In the genomic region with DNA sequence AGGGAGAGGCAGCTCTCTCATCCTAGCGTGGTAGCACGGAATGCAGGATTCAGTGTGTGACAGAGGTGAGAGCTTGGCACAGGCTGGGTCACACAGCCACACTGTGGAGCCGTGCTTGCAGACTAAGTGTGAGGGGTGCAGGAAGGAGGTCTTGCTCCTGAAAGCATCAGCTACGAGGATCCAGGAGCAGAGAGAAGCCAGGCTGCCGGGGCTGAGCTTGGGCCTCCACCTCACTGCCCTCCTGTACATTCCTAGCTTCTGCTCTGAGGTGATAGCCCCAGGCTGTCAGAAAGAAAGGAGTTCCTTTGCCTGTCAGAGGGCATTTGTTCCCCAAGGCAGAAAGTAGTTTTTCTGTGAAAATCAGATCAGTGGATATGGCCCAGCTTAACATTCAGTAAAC, we compare ENCODE assay signal across 20 mouse cellular contexts.
A peak's percentile ranks its signal among the peaks of the same experiment; 100 is the strongest.
DNase-seq lines count a peak whose midpoint lies in the region; ATAC-seq and TF ChIP-seq lines count a peak whose summit lies in the region.
"Had no signal": no experiment of that assay in that cellular context is flagged by ENCODE, and none has a peak within 500 bp of the region (broad histone marks: within the 10 kb centered on the region; RNA-seq: fewer than 3 reads in every experiment).

No protein-coding gene starts in this region.

- peak; percentile 48 for DNase-seq in forebrain, embryonic 11.5 days (ENCODE audit: low spot score)
- no peak for DNase-seq in heart, postnatal 25 days (ENCODE audit: low spot score)
- DNase-seq in right cerebral cortex, postnatal 4 days, result peak; percentile 2
- DNase-seq in right cerebral cortex, adult 2 months (ENCODE audit: low spot score in 2 of 2), result no peak
- DNase-seq in stomach, postnatal 0 days (ENCODE audit: low spot score), result peak; percentile 12
- no peak for DNase-seq in liver, embryonic 11.5 days (ENCODE audit: low spot score)
- DNase-seq: adrenal gland, adult 2 months; cerebellum, postnatal 36 days; kidney, postnatal 14 days; layer of hippocampus, adult 9-11 months; lung, postnatal 14 days; thymus, postnatal 4 days had no signal

- 73% methylated on average over 5 of the region's 5 CpGs for WGBS in forebrain, embryonic 11.5 days
- WGBS in forebrain, embryonic 12.5 days, result 61% methylated on average over 5 of the region's 5 CpGs
- 38% methylated on average over 5 of the region's 5 CpGs for WGBS in heart, embryonic 15.5 days
- 72% methylated on average over 5 of the region's 5 CpGs for WGBS in stomach, postnatal 0 days
- 69% methylated on average over 5 of the region's 5 CpGs for WGBS in liver, embryonic 11.5 days

- ATAC-seq in forebrain, embryonic 11.5 days (replicated peaks; ENCODE audit: low FRiP score), result no peak
- no peak for ATAC-seq in forebrain, embryonic 12.5 days (ENCODE audit: low FRiP score)
- ATAC-seq in heart, embryonic 15.5 days (replicated peaks; ENCODE audit: insufficient number of reproducible peaks, insufficient read depth, low FRiP score, low read depth), result no peak
- ATAC-seq in stomach, postnatal 0 days (ENCODE audit: low FRiP score, low TSS enrichment), result no peak
- ATAC-seq in liver, embryonic 11.5 days (replicated peaks; ENCODE audit: low FRiP score), result no peak
- ATAC-seq: intestine, embryonic 15.5 days; liver, postnatal 0 days had no signal

- H3K27me3 ChIP-seq in forebrain, embryonic 11.5 days (ENCODE audit: control insufficient read depth, insufficient read depth, low read length), result no peaks in the 10 kb centered on the region
- H3K27me3 ChIP-seq in forebrain, embryonic 12.5 days, result no peaks in the 10 kb centered on the region
- no peaks in the 10 kb centered on the region for H3K27me3 ChIP-seq in heart, embryonic 15.5 days
- H3K27me3 ChIP-seq in stomach, postnatal 0 days (ENCODE audit: control insufficient read depth, insufficient read depth, low read length), result no peaks in the 10 kb centered on the region
- H3K27me3 ChIP-seq in liver, embryonic 11.5 days (replicated peaks; ENCODE audit: control insufficient read depth, insufficient read depth, low read length), result no peaks in the 10 kb centered on the region
- H3K27me3 ChIP-seq: intestine, embryonic 15.5 days; limb, embryonic 15.5 days; megakaryocyte, embryonic 14.5 days had no signal

- H3K9ac ChIP-seq in forebrain, embryonic 11.5 days (ENCODE audit: low read length), result no peak overlapping the region
- H3K9ac ChIP-seq in forebrain, embryonic 12.5 days, result no peak overlapping the region
- H3K9ac ChIP-seq in heart, embryonic 15.5 days, result no peak overlapping the region
- no peak overlapping the region for H3K9ac ChIP-seq in stomach, postnatal 0 days (ENCODE audit: low read length)
- H3K9ac ChIP-seq in liver, embryonic 11.5 days (ENCODE audit: low read depth, low read length), result no peak overlapping the region
- H3K9ac ChIP-seq: hindbrain, embryonic 14.5 days; intestine, embryonic 15.5 days; limb, embryonic 15.5 days; liver, postnatal 0 days had no signal

- H3K9me3 ChIP-seq in forebrain, embryonic 11.5 days (ENCODE audit: control insufficient read depth, low read length), result no peaks in the 10 kb centered on the region
- no peaks in the 10 kb centered on the region for H3K9me3 ChIP-seq in forebrain, embryonic 12.5 days
- H3K9me3 ChIP-seq in heart, embryonic 15.5 days (replicated peaks), result no peaks in the 10 kb centered on the region
- H3K9me3 ChIP-seq in stomach, postnatal 0 days (ENCODE audit: control insufficient read depth, low read length), result no peaks in the 10 kb centered on the region
- H3K9me3 ChIP-seq in liver, embryonic 11.5 days (ENCODE audit: control insufficient read depth, low read length), result no peaks in the 10 kb centered on the region
- H3K9me3 ChIP-seq: intestine, embryonic 15.5 days; limb, embryonic 15.5 days; megakaryocyte, embryonic 14.5 days had no signal

- no peaks in the 10 kb centered on the region; the same call in 1 of the 2 replicates for H3K36me3 ChIP-seq in forebrain, embryonic 11.5 days (ENCODE audit: control insufficient read depth, insufficient read depth, low read length)
- H3K36me3 ChIP-seq in forebrain, embryonic 12.5 days (replicated peaks), result peaks cover 2% of the 10 kb centered on the region
- H3K36me3 ChIP-seq in heart, embryonic 15.5 days, result no peaks in the 10 kb centered on the region
- H3K36me3 ChIP-seq in stomach, postnatal 0 days (ENCODE audit: control insufficient read depth, insufficient read depth, low read length), result no peaks in the 10 kb centered on the region
- H3K36me3 ChIP-seq in liver, embryonic 11.5 days (ENCODE audit: control insufficient read depth, insufficient read depth, low read length), result no peaks in the 10 kb centered on the region
- H3K36me3 ChIP-seq: intestine, embryonic 15.5 days had no signal

- no peak overlapping the region for H3K27ac ChIP-seq in forebrain, embryonic 11.5 days (ENCODE audit: low read depth, low read length)
- H3K27ac ChIP-seq in forebrain, embryonic 12.5 days, result no peak overlapping the region
- peak overlapping the region; percentile 65 for H3K27ac ChIP-seq in heart, embryonic 15.5 days
- H3K27ac ChIP-seq in stomach, postnatal 0 days (replicated peaks), result no peak overlapping the region
- no peak overlapping the region for H3K27ac ChIP-seq in liver, embryonic 11.5 days (ENCODE audit: low read depth, low read length)
- H3K27ac ChIP-seq: hindbrain, embryonic 14.5 days; intestine, embryonic 15.5 days; limb, embryonic 15.5 days had no signal

- no peak for TF ChIP-seq CTCF in stomach, postnatal 0 days (IDR thresholded peaks at IDR 0.05; ENCODE audit: low read depth)

- intact Hi-C loops in heart, postnatal 25 days (cut with DNase I), result no loop called here

- TF ChIP-seq EP300 in stomach, postnatal 0 days (optimal IDR thresholded peaks at IDR 0.05), result no peak

- H3K4me3 ChIP-seq in forebrain, embryonic 11.5 days (ENCODE audit: low read depth, low read length), result no peak overlapping the region
- H3K4me3 ChIP-seq in forebrain, embryonic 12.5 days (replicated peaks), result no peak overlapping the region
- no peak overlapping the region for H3K4me3 ChIP-seq in heart, embryonic 15.5 days
- H3K4me3 ChIP-seq in stomach, postnatal 0 days (ENCODE audit: low read depth, low read length), result no peak overlapping the region
- H3K4me3 ChIP-seq in liver, embryonic 11.5 days (ENCODE audit: low read depth, low read length), result no peak overlapping the region
- H3K4me3 ChIP-seq: erythroblast, embryonic 14.5 days; intestine, embryonic 15.5 days; limb, embryonic 15.5 days; megakaryocyte, embryonic 14.5 days had no signal

- no peak overlapping the region for H3K4me2 ChIP-seq in forebrain, embryonic 11.5 days (ENCODE audit: low read depth, low read length, severe bottlenecking)
- no peak overlapping the region for H3K4me2 ChIP-seq in forebrain, embryonic 12.5 days
- no peak overlapping the region for H3K4me2 ChIP-seq in heart, embryonic 15.5 days
- H3K4me2 ChIP-seq in stomach, postnatal 0 days (replicated peaks; ENCODE audit: low read depth), result no peak overlapping the region
- no peak overlapping the region for H3K4me2 ChIP-seq in liver, embryonic 11.5 days
- H3K4me2 ChIP-seq: hindbrain, embryonic 14.5 days; intestine, embryonic 15.5 days; limb, embryonic 15.5 days had no signal

- no peaks in the 10 kb centered on the region; the same call in 1 of the 2 replicates for H3K4me1 ChIP-seq in forebrain, embryonic 11.5 days (replicated peaks; ENCODE audit: control insufficient read depth, insufficient read depth, low read length)
- peaks cover 16% of the 10 kb centered on the region for H3K4me1 ChIP-seq in forebrain, embryonic 12.5 days
- peaks cover 69% of the 10 kb centered on the region for H3K4me1 ChIP-seq in heart, embryonic 15.5 days (replicated peaks)
- H3K4me1 ChIP-seq in stomach, postnatal 0 days (replicated peaks; ENCODE audit: control insufficient read depth, insufficient read depth), result peaks cover 4% of the 10 kb centered on the region; the same call in 1 of the 2 replicates
- H3K4me1 ChIP-seq in liver, embryonic 11.5 days (replicated peaks; ENCODE audit: control insufficient read depth, insufficient read depth, low read length), result 0 out of 2 replicates have a peak, but pooled peaks cover 3% of the 10 kb centered on the region
- H3K4me1 ChIP-seq: intestine, embryonic 15.5 days; megakaryocyte, embryonic 14.5 days had no signal

Comparison
In these comparisons a context has a peak if more than half of its experiments do, and no peak if none do; other contexts are left out.
1. DNase-seq: peak in forebrain, embryonic 11.5 days (single experiment), right cerebral cortex, postnatal 4 days (single experiment) and stomach, postnatal 0 days (single experiment); none in heart, postnatal 25 days (single experiment), right cerebral cortex, adult 2 months (0 of 2) and liver, embryonic 11.5 days (single experiment).